8 mouse cellular contexts compared by ENCODE assay signal in the genomic region with DNA sequence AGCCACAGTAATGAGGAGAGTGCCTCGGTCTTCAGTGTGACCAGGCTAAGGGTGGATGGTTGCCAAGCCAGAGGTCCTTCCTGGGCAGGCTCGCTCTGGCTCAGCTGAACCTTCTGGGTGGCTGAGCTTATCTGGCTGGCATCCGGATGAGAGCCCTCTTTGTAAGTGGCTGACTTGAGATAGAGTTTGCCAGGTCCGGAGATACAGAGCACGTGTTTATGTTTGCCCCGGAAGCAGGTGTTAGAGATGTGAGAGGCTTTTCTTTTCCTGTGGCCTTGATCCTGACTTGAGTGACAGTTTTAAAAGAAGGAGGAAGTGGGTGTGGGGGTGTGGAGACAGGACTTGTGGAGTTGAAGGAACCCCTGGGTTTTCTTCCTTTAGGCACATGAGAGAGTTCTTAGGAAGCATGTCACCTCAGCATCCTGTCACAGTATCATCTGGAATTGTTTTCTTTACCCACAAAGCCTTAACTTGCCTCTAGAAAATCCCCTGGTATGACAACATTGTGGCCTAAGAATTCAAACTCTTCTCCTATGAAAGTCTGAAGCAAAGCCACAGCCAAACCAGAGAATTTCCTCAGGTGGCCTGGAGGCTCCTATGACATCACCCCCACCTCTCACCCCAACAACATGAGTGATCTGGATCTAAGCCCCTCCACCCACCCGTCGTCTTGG. TPM values are rescaled to one million over a fixed set of nuclear protein-coding genes. Genes with fewer than 3 reads are reported as not detected.
DNase-seq lines count a peak whose midpoint lies in the region; ATAC-seq and TF ChIP-seq lines count a peak whose summit lies in the region.

No protein-coding gene starts in this region.

- peaks cover 53% of the 10 kb centered on the region for H3K36me3 ChIP-seq in forebrain, embryonic 10.5 days (replicated peaks)
- H3K36me3 ChIP-seq in forebrain, embryonic 11.5 days (ENCODE audit: control insufficient read depth, insufficient read depth, low read length), result no peaks in the 10 kb centered on the region; the same call in 1 of the 2 replicates
- H3K36me3 ChIP-seq in lung, embryonic 14.5 days (ENCODE audit: insufficient read depth), result peaks cover 19% of the 10 kb centered on the region

- no peaks in the 10 kb centered on the region for H3K27me3 ChIP-seq in forebrain, embryonic 10.5 days (ENCODE audit: poor library complexity, severe bottlenecking)
- H3K27me3 ChIP-seq in forebrain, embryonic 11.5 days (ENCODE audit: control insufficient read depth, insufficient read depth, low read length), result no peaks in the 10 kb centered on the region
- no peaks in the 10 kb centered on the region for H3K27me3 ChIP-seq in lung, embryonic 14.5 days (ENCODE audit: insufficient read depth, low read length)

- no peak for DNase-seq in forebrain, embryonic 10.5 days (ENCODE audit: extremely low spot score, low spot score)
- no peak for DNase-seq in forebrain, embryonic 11.5 days (ENCODE audit: low spot score)
- peak; percentile 74 for DNase-seq in lung, embryonic 14.5 days
- DNase-seq in right cerebral cortex, postnatal 4 days, result peak; percentile 64
- DNase-seq in ovary, postnatal 10 days (ENCODE audit: low spot score), result no peak

- no peaks in the 10 kb centered on the region for H3K9me3 ChIP-seq in forebrain, embryonic 10.5 days
- H3K9me3 ChIP-seq in forebrain, embryonic 11.5 days (ENCODE audit: control insufficient read depth, low read length), result no peaks in the 10 kb centered on the region
- no peaks in the 10 kb centered on the region for H3K9me3 ChIP-seq in lung, embryonic 14.5 days (ENCODE audit: low read depth, low read length)

- H3K4me1 ChIP-seq in forebrain, embryonic 10.5 days, result peaks cover 22% of the 10 kb centered on the region
- no peaks in the 10 kb centered on the region for H3K4me1 ChIP-seq in forebrain, embryonic 11.5 days (replicated peaks; ENCODE audit: control insufficient read depth, insufficient read depth, low read length)
- no peaks in the 10 kb centered on the region for H3K4me1 ChIP-seq in lung, embryonic 14.5 days (ENCODE audit: insufficient read depth)

- H3K27ac ChIP-seq in forebrain, embryonic 10.5 days, result peak overlapping the region; percentile 11; the same call in 1 of the 2 replicates
- no peak overlapping the region for H3K27ac ChIP-seq in forebrain, embryonic 11.5 days (ENCODE audit: low read depth, low read length)
- H3K27ac ChIP-seq in lung, embryonic 14.5 days (ENCODE audit: low read depth), result peak overlapping the region; percentile 47; the same call in 1 of the 2 replicates

- no peak for TF ChIP-seq CTCF in lung, embryonic 14.5 days (IDR thresholded peaks at IDR 0.05; ENCODE audit: low read depth)

- H3K4me3 ChIP-seq in forebrain, embryonic 10.5 days, result no peak overlapping the region
- no peak overlapping the region for H3K4me3 ChIP-seq in forebrain, embryonic 11.5 days (ENCODE audit: low read depth, low read length)
- no peak overlapping the region for H3K4me3 ChIP-seq in lung, embryonic 14.5 days (ENCODE audit: low read depth, low read length)

- WGBS in forebrain, embryonic 10.5 days, result 83% methylated on average over 8 of the region's 8 CpGs
- 80% methylated on average over 8 of the region's 8 CpGs for WGBS in forebrain, embryonic 11.5 days
- WGBS in lung, embryonic 14.5 days, result 18% methylated on average over 8 of the region's 8 CpGs

- H3K9ac ChIP-seq in forebrain, embryonic 11.5 days (ENCODE audit: low read length), result no peak overlapping the region
- no peak overlapping the region for H3K9ac ChIP-seq in lung, embryonic 14.5 days

- ATAC-seq in forebrain, embryonic 11.5 days (replicated peaks; ENCODE audit: low FRiP score), result no peak
- peak; percentile 88 for ATAC-seq in CD4-positive, CD25-positive, alpha-beta regulatory T cell, adult 4 months
- ATAC-seq in erythroid progenitor cell, adult 5-6 weeks (replicated peaks; ENCODE audit: low FRiP score, poor library complexity, severe bottlenecking), result 0 out of 2 replicates have a peak, but pooled peaks have one; percentile 40
- ATAC-seq in inflammation-experienced regulatory T-cells, adult 6 months, result peak; percentile 82
- ATAC-seq in lung, embryonic 14.5 days (ENCODE audit: insufficient read depth), result peak; percentile 76

- no peak overlapping the region for H3K4me2 ChIP-seq in forebrain, embryonic 11.5 days (ENCODE audit: low read depth, low read length, severe bottlenecking)
- no peak overlapping the region for H3K4me2 ChIP-seq in lung, embryonic 14.5 days

RNA-seq across cellular contexts. Expression of gene Rlbp1, which starts 23.3 kb away (rescaled TPM):
- 1.2 and 1.8 TPM in 2 replicates for polyA plus RNA-seq in forebrain, embryonic 10.5 days (2016; fragmentation: Nextera tagmentation; extraction: Ambion mirVana)
- 3.0 and 3.5 TPM in 2 replicates for polyA plus RNA-seq in forebrain, embryonic 11.5 days (2014; fragmentation: Nextera tagmentation; extraction: Ambion mirVana)
- not detected for polyA plus RNA-seq in CD4-positive, CD25-positive, alpha-beta regulatory T cell, adult 4 months (2017; shearing (Covaris generic))
- total RNA-seq in erythroid progenitor cell, adult 5-6 weeks (2015; ENCODE audit: low replicate concordance), result not detected in 2 replicates
- total RNA-seq in erythroid progenitor cell, adult 5-6 weeks (2017; ENCODE audit: low replicate concordance), result not detected in 2 replicates
- not detected for polyA plus RNA-seq in inflammation-experienced regulatory T-cells, adult 6 months (2017; shearing (Covaris generic))
- polyA plus RNA-seq in lung, embryonic 14.5 days (2014; fragmentation: Nextera tagmentation; extraction: Ambion mirVana), result 0.26 and 0.54 TPM in 2 replicates

RNA-seq across cellular contexts. Expression of gene Fanci, which starts 28.2 kb away (rescaled TPM):
- polyA plus RNA-seq in forebrain, embryonic 10.5 days (2016; fragmentation: Nextera tagmentation; extraction: Ambion mirVana), result 24.4 and 25.5 TPM in 2 replicates
- polyA plus RNA-seq in forebrain, embryonic 11.5 days (2014; fragmentation: Nextera tagmentation; extraction: Ambion mirVana), result 23.0 and 24.0 TPM in 2 replicates
- 1 to 10 TPM; 4.4 to 7.9 TPM for polyA plus RNA-seq in CD4-positive, CD25-positive, alpha-beta regulatory T cell, adult 4 months (2017; shearing (Covaris generic))
- 17.3 and 20.1 TPM in 2 replicates for total RNA-seq in erythroid progenitor cell, adult 5-6 weeks (2015; ENCODE audit: low replicate concordance)
- total RNA-seq in erythroid progenitor cell, adult 5-6 weeks (2017; ENCODE audit: low replicate concordance), result 30.4 and 63.0 TPM in 2 replicates
- polyA plus RNA-seq in inflammation-experienced regulatory T-cells, adult 6 months (2017; shearing (Covaris generic)), result 1 to 10 TPM; 3.2 to 8.4 (median 6.1) TPM
- 16.9 and 19.3 TPM in 2 replicates for polyA plus RNA-seq in lung, embryonic 14.5 days (2014; fragmentation: Nextera tagmentation; extraction: Ambion mirVana)

Comparison
In these comparisons a context has a peak if more than half of its experiments do, and no peak if none do; other contexts are left out.
1. DNase-seq: peak in lung, embryonic 14.5 days (single experiment) and right cerebral cortex, postnatal 4 days (single experiment); none in forebrain, embryonic 10.5 days (single experiment), forebrain, embryonic 11.5 days (single experiment) and ovary, postnatal 10 days (single experiment).